Mouse (Mus musculus) left cerebral cortex, adult 18-20 months (tissue): Measurements from ENCODE around the gene Rtn1. TPM values are rescaled to one million over a fixed set of nuclear protein-coding genes. Genes with fewer than 3 reads are reported as not detected.

Source experiments
- DNase-seq, 2 experiments: peaks; one replicate each; pipeline ENCODE4 v3.0.0; 2021 to 2022; ENCODE audit warnings: low spot score in 2 of 2, mixed read lengths in 1 of 2
- long read RNA-seq, 2 experiments: library from polyadenylated mRNA; stranded (forward); transcript quantifications; one replicate each; pipeline ENCODE4 v2.0.0; 2021
- total RNA-seq, 2 experiments: library from RNA; stranded (reverse); gene quantifications; 2 replicates each; pipeline ENCODE4 v1.2.3; 2021

Rtn1 gene
- 1,000 to 10,000 TPM; 1,342 to 1,442 TPM for total RNA-seq
- long read RNA-seq, experiment 1, transcript Rtn1-202 (9 exons, 3,629 nt) = minor isoform, 479 of 1,637 reads
- long read RNA-seq, experiment 1, transcript Rtn1-201 (7 exons, 1,544 nt) = major isoform, 971 of 1,637 reads
- long read RNA-seq, experiment 1, partial matches to known transcripts = 164 of 1,637 reads
- long read RNA-seq, experiment 1, other reads (novel, unspliced or antisense) = 22 of 1,637 reads
- long read RNA-seq, experiment 2, transcript Rtn1-202 (9 exons, 3,629 nt) = minor isoform, 345 of 1,348 reads
- long read RNA-seq, experiment 2, transcript Rtn1-201 (7 exons, 1,544 nt) = major isoform, 852 of 1,348 reads
- long read RNA-seq, experiment 2, partial matches to known transcripts = 121 of 1,348 reads
- long read RNA-seq, experiment 2, other reads (novel, unspliced or antisense) = 29 of 1,348 reads

GRCm38 (mm10) chr12:72408954-72409353 lies at the start of gene Rtn1:
Gene Rtn1 (minus strand): TSS chr12:72409054.
- DNase-seq = no peak

GRCm38 (mm10) chr12:72453941-72454340 lies 45.1 kb upstream of the Rtn1 start:
- DNase-seq = no peak

GRCm38 (mm10) chr12:72441839-72442576 lies 33.2 kb upstream of the Rtn1 start, which contains the start of gene Lrrc9:
Gene Lrrc9 (plus strand): TSS chr12:72441866.
- DNase-seq = peak in 1 of 2 experiments; percentile 31

DNA sequence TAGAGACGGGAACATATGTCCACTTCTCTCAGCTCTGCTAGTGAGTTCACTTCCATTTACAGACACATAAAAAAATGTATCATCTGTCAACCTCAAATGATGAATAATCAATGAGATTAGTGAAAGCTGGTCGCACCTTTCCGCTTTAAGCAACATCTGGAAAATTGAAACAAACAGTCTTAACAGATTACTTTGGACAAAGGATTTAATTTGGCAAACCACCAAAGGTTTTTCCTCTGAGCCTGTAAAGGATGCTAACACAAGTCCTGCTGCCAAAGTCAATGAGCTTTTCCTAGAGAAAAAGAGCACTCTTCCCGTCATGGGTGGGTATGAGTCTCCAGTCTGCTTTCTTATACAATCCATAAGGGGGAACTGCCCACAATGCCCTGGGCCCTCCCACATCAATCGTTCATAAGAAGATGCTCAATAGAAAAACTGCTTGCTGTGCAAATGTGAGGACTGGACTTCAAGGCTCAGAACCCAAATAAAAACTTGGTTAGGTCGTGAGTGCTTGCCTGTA lies 30.2 kb upstream of the Rtn1 start:
- no peak for DNase-seq

DNA sequence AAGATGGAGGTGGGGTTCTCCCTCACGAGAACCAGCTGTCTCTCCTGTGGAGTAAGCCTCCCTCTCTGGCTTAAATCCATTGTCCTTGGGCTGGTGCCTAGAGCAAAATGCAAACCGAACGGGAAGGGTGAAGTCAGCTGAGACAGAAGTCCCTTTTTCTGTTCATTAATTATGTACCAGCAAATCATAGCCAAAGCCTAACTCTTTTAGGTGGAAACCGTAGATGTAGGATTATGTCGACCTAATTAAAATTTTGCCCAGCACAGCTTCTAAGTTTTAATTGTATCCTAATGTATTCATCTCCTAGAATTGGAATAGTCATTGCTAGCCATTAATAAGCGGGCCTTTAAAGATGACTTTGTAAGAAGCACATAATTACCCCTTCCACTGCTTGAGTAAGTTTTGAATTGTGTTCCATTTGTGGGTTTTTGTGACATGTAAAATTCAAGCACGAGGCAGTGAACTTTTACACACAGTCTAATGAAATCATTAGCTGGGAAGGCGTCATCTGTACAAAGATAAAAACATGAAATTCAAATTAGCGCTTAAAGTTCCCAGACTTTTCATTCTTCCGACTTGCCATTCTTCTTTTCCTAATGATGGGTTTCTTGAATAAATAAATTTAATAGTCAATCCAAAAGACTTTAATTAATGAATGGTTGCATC lies 29.0 kb upstream of the Rtn1 start:
- no peak for DNase-seq

DNA sequence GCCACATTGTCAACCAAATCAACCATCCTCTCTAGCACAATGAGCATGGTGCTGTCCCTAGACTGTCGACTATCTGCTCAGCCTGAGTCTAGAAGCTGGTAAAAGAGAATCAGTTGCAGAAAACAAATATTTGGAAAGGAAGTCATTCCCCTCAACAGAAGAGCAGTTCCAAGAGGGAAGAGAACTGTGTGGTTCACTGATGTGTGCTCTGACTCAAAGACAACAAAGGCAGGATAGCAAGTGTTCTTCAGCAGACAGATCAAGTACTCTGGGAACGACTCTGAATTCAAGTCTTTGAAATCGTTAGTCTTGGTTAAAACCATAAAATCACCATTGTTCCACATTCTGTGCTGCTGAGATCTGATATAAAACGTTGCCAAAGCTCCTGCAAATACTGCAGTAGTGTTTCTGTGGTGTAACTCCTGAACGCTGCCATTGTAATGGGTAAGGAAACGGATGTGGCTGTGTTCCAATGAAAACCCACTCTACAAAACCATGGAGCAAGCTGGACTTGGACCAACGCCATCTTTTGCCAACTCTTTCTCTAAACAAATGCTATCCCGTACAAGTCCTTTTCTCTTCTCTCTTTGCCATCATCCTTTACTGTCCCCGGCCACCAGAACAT lies 24.5 kb upstream of the Rtn1 start:
- no peak for DNase-seq

- DNase-seq = no peak
Measured at GRCm38 (mm10) chr12:72432209-72432608, 23.4 kb upstream of the Rtn1 start.

DNA sequence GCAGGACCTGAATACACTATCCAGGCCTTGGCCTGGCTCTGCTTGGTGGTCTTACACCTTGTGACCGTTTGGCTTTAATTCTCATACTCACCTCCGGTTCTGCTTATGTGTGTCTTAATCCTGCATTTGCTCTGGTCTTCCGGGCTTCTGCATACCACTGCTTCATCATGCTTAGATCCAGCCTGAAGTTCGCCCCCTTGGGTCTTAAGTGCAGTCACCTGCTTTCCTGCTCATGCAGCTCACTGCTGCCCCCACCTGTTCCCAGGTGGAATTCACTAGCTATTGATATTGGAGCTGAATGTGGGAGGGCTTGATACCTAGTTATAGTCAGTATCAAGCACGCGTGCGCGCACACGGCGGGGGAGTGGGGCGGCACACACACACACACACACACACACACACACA lies 18.9 kb upstream of the Rtn1 start:
- peak; percentile 78 to 80 for DNase-seq

- DNase-seq = no peak
Measured at GRCm38 (mm10) chr12:72422681-72423080, 13.8 kb upstream of the Rtn1 start.

DNA sequence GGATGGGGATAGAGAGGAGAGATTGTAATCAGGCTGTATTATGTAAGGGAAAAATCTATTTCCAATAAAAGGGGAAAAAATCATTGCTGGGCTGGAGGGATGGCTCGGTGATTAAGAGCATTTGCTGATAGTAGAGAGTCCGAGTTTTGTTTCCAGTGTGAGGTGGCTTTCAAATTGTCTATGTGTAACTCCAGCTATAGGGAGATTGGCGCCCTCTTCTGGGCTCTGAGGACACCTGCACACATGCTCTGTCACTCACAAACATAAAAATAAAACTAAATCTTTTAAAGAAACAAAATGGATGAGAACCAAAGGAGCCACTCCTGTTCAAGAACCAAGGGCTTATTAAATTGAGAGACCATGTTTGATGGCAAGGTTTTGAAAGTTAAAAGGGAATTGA lies 8.9 kb upstream of the Rtn1 start:
- peak; percentile 54 to 55 for DNase-seq

- peak; percentile 71 to 84 for DNase-seq
Measured at GRCm38 (mm10) chr12:72408111-72408891, 553 bp downstream of the Rtn1 start.

DNA sequence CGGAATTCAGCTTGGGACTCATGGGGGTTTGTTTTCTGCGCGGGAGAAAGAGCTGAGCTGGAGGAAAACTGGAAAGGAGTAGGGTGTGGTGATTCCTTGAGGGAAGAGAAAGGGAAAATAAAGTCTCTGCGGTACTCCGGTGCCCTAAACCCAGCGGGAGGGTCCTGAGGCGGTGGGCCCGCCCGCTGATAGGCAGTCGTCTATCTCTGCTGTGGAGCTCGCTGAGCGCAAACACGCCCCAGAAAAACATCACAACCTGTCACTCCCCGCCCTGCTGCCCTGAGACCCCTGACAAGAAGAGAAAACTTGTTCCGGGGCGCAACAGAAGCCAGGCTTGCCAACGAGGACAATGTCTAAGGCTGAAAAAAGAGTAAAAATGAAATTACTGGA lies 1.1 kb downstream of the Rtn1 start:
- no peak for DNase-seq

- DNase-seq = peak; percentile 29 to 54
Measured at GRCm38 (mm10) chr12:72407146-72407545, 1.7 kb downstream of the Rtn1 start.

DNA sequence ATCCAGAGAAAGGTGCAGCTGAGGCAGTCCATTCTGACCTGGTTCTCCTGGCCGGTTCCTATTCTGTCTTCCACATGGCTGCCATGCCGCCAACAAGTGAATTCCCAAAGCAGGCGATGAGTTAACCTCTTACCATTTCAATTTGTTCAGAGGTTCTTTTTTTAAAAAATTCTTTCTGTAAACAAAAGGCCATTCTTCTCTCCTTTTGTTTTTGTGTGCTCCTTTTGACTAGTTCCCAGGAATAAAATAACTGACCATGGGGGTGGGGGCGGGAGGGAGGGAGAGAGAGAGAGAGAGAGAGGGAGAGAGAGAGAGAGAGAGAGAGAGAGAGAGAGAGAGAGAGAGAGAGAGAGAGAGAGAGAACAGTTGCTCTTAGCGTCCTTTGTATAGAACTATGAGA lies 3.8 kb downstream of the Rtn1 start:
- DNase-seq = no peak

DNA sequence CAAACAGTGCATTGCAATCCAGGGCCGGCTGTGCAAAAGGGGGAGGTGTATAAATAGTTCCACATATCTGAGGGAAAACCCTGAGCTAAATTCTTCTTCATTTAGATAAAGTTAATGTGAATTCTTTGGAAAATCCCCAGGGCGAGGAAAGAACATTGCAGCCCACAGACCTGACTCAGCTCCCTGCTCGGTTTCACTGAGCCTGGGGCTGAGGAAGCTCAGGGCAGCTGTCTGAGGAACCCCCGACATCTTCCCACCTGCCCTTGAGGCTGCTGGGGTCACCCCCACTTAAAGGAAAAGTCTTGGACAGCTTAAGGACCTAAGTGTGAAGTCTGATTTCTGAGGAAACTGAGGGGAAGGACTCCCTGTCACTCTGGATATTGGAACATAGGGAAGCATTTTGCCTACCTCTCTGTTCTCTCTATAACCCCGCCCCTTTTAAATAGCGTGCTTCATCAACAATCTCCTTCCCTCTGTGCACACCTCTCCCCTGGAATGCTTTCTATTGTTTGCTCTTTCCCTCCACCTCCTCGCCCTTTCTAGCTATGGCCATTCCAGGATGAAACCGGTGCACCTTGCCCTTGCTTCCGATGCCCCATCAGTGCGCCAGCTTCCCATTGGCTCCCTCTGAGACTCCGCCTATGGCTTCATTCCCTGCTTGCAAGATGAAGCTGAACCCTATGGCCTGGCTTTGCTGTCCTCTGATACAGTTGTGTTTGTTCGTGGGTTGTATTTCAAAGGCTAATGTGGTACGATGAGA lies 15.6 kb downstream of the Rtn1 start:
- DNase-seq = peak; percentile 49 to 59

DNA sequence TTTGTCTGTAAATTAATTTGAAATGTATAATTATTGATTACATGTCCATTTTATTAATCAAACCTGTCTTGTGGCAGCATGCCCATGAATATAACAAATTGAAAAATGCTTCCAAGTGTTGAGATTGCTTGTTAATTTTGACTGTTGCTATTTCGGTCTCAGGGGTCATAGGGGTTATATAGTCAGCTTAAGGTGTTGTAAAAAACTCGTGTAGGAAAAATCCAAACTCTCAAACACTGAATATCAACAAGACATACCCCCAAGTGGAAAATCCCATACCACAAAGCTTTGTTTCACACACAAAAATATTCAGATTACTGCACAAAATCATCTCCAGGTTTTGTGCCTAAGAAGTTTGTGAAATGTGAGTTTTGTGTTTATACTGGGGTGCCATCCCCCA lies 18.5 kb downstream of the Rtn1 start:
- DNase-seq = no peak

GRCm38 (mm10) chr12:72389377-72390103 lies 19.3 kb downstream of the Rtn1 start:
- DNase-seq = peak in 1 of 2 experiments; percentile 26

- no peak for DNase-seq
Measured at GRCm38 (mm10) chr12:72388835-72389234, 20.0 kb downstream of the Rtn1 start.

DNA sequence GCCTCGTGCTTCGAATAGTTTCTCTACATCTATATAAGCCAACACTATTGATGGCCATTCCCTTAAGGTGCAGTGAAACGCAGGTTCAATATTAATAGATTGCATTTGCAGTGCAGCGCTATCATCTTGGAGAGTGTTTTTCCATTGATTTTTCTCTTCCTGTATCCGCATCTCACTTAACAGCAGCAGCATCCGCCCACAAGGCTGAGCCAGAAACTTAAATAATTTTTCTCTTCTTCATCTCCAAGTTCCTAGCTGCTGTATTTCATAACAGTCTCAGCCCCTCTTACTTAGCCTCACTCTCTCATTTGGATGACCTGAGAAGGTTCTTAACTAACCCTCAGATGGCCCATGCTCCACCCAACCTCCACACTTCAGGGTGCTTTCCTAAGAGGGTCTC lies 20.7 kb downstream of the Rtn1 start:
- DNase-seq = no peak
